Mouse (Mus musculus) ovary, adult 18-20 months (tissue): ENCODE measurements at regions not wholly inside any gene's neighbourhood (a gene's known extent, or its start where the extent isn't known, plus 50 kb on each side); places are given as distances from the start of the nearest gene placed in this dataset.

Experiments
- DNase-seq: peaks from one replicate; pipeline ENCODE4 v3.0.0; 2022; ENCODE audit warnings: low spot score, mixed read lengths

GRCm38 (mm10) chr17:83135441-83136120, 79.5 kb upstream of the Pkdcc start:
- no peak for DNase-seq

- no peak for DNase-seq
Measured at GRCm38 (mm10) chr17:83136267-83136666, 78.8 kb upstream of the Pkdcc start.

- no peak for DNase-seq
Measured at GRCm38 (mm10) chr17:83137720-83138119, 77.4 kb upstream of the Pkdcc start.

- DNase-seq, result no peak
Measured at GRCm38 (mm10) chr17:83138493-83139417, 76.3 kb upstream of the Pkdcc start.

- no peak for DNase-seq
Measured at GRCm38 (mm10) chr17:83148371-83148929, 66.6 kb upstream of the Pkdcc start.

GRCm38 (mm10) chr17:83149336-83149735, 65.8 kb upstream of the Pkdcc start:
- no peak for DNase-seq

GRCm38 (mm10) chr17:83155106-83155505, 60.0 kb upstream of the Pkdcc start:
- DNase-seq, result no peak

- DNase-seq, result no peak
Measured at GRCm38 (mm10) chr17:83156682-83157081, 58.4 kb upstream of the Pkdcc start.

- DNase-seq, result no peak
Measured at GRCm38 (mm10) chr17:83158053-83158452, 57.0 kb upstream of the Pkdcc start.

- DNase-seq, result no peak
Measured at GRCm38 (mm10) chr17:83158652-83159051, 56.4 kb upstream of the Pkdcc start.

GRCm38 (mm10) chr17:83159634-83160033, 55.5 kb upstream of the Pkdcc start:
- no peak for DNase-seq

- no peak for DNase-seq
Measured at GRCm38 (mm10) chr17:83160296-83160695, 54.8 kb upstream of the Pkdcc start.

- no peak for DNase-seq
Measured at GRCm38 (mm10) chr17:83161731-83162130, 53.4 kb upstream of the Pkdcc start.

- no peak for DNase-seq
Measured at GRCm38 (mm10) chr17:83163952-83164560, 51.0 kb upstream of the Pkdcc start.

GRCm38 (mm10) chr17:83164728-83165127, 50.4 kb upstream of the Pkdcc start:
- no peak for DNase-seq

GRCm38 (mm10) chr17:83165140-83165539, 50.0 kb upstream of the Pkdcc start:
- no peak for DNase-seq
